Mouse (Mus musculus) stomach, embryonic 15.5 days (tissue): ENCODE data around the gene Txnrd1. TPM values are rescaled to one million over a fixed set of nuclear protein-coding genes. Genes with fewer than 3 reads are reported as not detected.

Experiments
- ATAC-seq: fragments of 200-750 bp; cut with Nextera tagmentation; 2 replicates; pipeline ENCODE4 v1.8.0; 2017; ENCODE audit warnings: low read depth, moderate number of reproducible peaks, moderate TSS enrichment; ENCODE audit not compliant: insufficient read depth, low FRiP score
- H3K27ac ChIP-seq: fragments of 300-500 bp; sonication (generic); 2 replicates; pipeline ENCODE4 v1.5.1; 2015; ENCODE audit warnings: mild to moderate bottlenecking, inconsistent platforms
- H3K27me3 ChIP-seq: fragments of 300-500 bp; sonication (generic); replicated peaks from 2 replicates; pipeline ENCODE4 v1.6.1; 2015; ENCODE audit warnings: inconsistent platforms
- H3K36me3 ChIP-seq: fragments of 300-500 bp; sonication (generic); 2 replicates; pipeline ENCODE4 v1.6.1; 2015; ENCODE audit warnings: inconsistent platforms
- H3K4me1 ChIP-seq: fragments of 300-500 bp; sonication (generic); 2 replicates; pipeline ENCODE4 v1.6.1; 2015; ENCODE audit warnings: inconsistent platforms
- H3K4me2 ChIP-seq: fragments of 300-500 bp; sonication (generic); 2 replicates; pipeline ENCODE4 v1.6.1; 2015; ENCODE audit warnings: mild to moderate bottlenecking, inconsistent platforms
- H3K4me3 ChIP-seq: fragments of 300-500 bp; sonication (generic); replicated peaks from 2 replicates; pipeline ENCODE4 v1.5.1; 2015; ENCODE audit warnings: inconsistent platforms
- H3K9ac ChIP-seq: fragments of 300-500 bp; sonication (generic); 2 replicates; pipeline ENCODE4 v1.6.1; 2015; ENCODE audit warnings: inconsistent platforms
- H3K9me3 ChIP-seq: fragments of 300-500 bp; sonication (generic); 2 replicates; pipeline ENCODE4 v1.6.1; 2016; ENCODE audit warnings: inconsistent platforms
- WGBS: fragments of 180-500 bp; shearing (Covaris S2); methylation state at CpG from one replicate; pipeline ENCODE4 v1.1.7; 2015; 5-methylcytosine and 5-hydroxymethylcytosine counted together
- polyA plus RNA-seq: library from polyadenylated mRNA; unstranded; fragments of >200 nt; fragmentation: Nextera tagmentation; extraction: Ambion mirVana; gene quantifications from 2 replicates; pipeline ENCODE4 v1.2.1, GENCODE M21; 2015

Gene Txnrd1
- polyA plus RNA-seq, 1 experiment from 2014 or later: 82.5 TPM

GRCm38 (mm10) chr10:82899810-82900421 lies 66.2 kb downstream of the Txnrd1 start:
- Histone ChIP-seq H3K4me2 (0 out of 2 replicates have a peak overlapping the region, but pooled peaks have one; percentile 6), H3K9ac (no peak overlapping the region), H3K27ac (no peak overlapping the region), H3K9me3 (no peaks in the 10 kb centered on the region), H3K4me1 (no peaks in the 10 kb centered on the region), H3K27me3 (no peaks in the 10 kb centered on the region), H3K4me3 (no peak overlapping the region), H3K36me3 (peaks cover 14% of the 10 kb centered on the region)
- ATAC-seq: 0 out of 2 replicates have a peak, but pooled peaks have one; percentile 29
- WGBS: 40% methylated on average over 16 of the region's 16 CpGs

GRCm38 (mm10) chr10:82900546-82900945 lies 66.8 kb downstream of the Txnrd1 start:
- 38% methylated on average over 7 of the region's 7 CpGs for WGBS
- Histone ChIP-seq H3K36me3 (peaks cover 14% of the 10 kb centered on the region), H3K27ac (no peak overlapping the region), H3K4me1 (no peaks in the 10 kb centered on the region), H3K27me3 (no peaks in the 10 kb centered on the region), H3K9me3 (no peaks in the 10 kb centered on the region), H3K4me2 (no peak overlapping the region), H3K4me3 (no peak overlapping the region), H3K9ac (no peak overlapping the region)
- no peak for ATAC-seq

GRCm38 (mm10) chr10:82901436-82901835 lies 67.7 kb downstream of the Txnrd1 start:
- no peaks in the 10 kb centered on the region for H3K27me3 ChIP-seq
- no peak overlapping the region for H3K27ac ChIP-seq
- no peaks in the 10 kb centered on the region for H3K4me1 ChIP-seq
- H3K4me2 ChIP-seq: no peak overlapping the region
- H3K9ac ChIP-seq: no peak overlapping the region
- peaks cover 13% of the 10 kb centered on the region for H3K36me3 ChIP-seq
- WGBS: 9% methylated on average over 7 of the region's 7 CpGs
- H3K9me3 ChIP-seq: no peaks in the 10 kb centered on the region
- H3K4me3 ChIP-seq: no peak overlapping the region
- ATAC-seq: peak; percentile 59

- Histone ChIP-seq H3K9me3 (no peaks in the 10 kb centered on the region), H3K4me2 (no peak overlapping the region), H3K4me1 (no peaks in the 10 kb centered on the region; the same call in 1 of the 2 replicates), H3K27ac (no peak overlapping the region), H3K36me3 (no peaks in the 10 kb centered on the region), H3K4me3 (no peak overlapping the region), H3K9ac (no peak overlapping the region), H3K27me3 (0 out of 2 replicates have a peak, but pooled peaks cover 5% of the 10 kb centered on the region)
- no peak for ATAC-seq
- WGBS: 84% methylated on average over 7 of the region's 7 CpGs
Measured at GRCm38 (mm10) chr10:82908526-82908925, 74.8 kb downstream of the Txnrd1 start.

- Histone ChIP-seq H3K36me3 (no peaks in the 10 kb centered on the region), H3K4me3 (no peak overlapping the region), H3K9ac (no peak overlapping the region), H3K27me3 (0 out of 2 replicates have a peak, but pooled peaks cover 5% of the 10 kb centered on the region), H3K4me2 (no peak overlapping the region), H3K4me1 (no peaks in the 10 kb centered on the region; the same call in 1 of the 2 replicates), H3K27ac (no peak overlapping the region), H3K9me3 (no peaks in the 10 kb centered on the region)
- no peak; the same call in 1 of the 2 replicates for ATAC-seq
- 18% methylated on average over 9 of the region's 9 CpGs for WGBS
Measured at GRCm38 (mm10) chr10:82909382-82909781, 75.6 kb downstream of the Txnrd1 start.

GRCm38 (mm10) chr10:82910198-82910597 lies 76.4 kb downstream of the Txnrd1 start:
- Histone ChIP-seq H3K27ac (no peak overlapping the region), H3K4me1 (no peaks in the 10 kb centered on the region; the same call in 1 of the 2 replicates), H3K27me3 (0 out of 2 replicates have a peak, but pooled peaks cover 5% of the 10 kb centered on the region), H3K4me3 (no peak overlapping the region), H3K4me2 (no peak overlapping the region), H3K9ac (no peak overlapping the region), H3K36me3 (no peaks in the 10 kb centered on the region), H3K9me3 (no peaks in the 10 kb centered on the region)
- 73% methylated on average over 3 of the region's 3 CpGs for WGBS
- ATAC-seq: no peak

- H3K27ac ChIP-seq: no peak overlapping the region
- 71% methylated on average over 4 of the region's 4 CpGs for WGBS
- H3K9me3 ChIP-seq: no peaks in the 10 kb centered on the region
- H3K4me3 ChIP-seq: no peak overlapping the region
- no peak overlapping the region for H3K4me2 ChIP-seq
- H3K9ac ChIP-seq: no peak overlapping the region
- H3K36me3 ChIP-seq: no peaks in the 10 kb centered on the region
- H3K4me1 ChIP-seq: no peaks in the 10 kb centered on the region; the same call in 1 of the 2 replicates
- H3K27me3 ChIP-seq: 0 out of 2 replicates have a peak, but pooled peaks cover 5% of the 10 kb centered on the region
- ATAC-seq: no peak
Measured at GRCm38 (mm10) chr10:82913238-82913637, 79.5 kb downstream of the Txnrd1 start.

- no peak for ATAC-seq
- WGBS: 80% methylated on average over 6 of the region's 6 CpGs
- no peak overlapping the region for H3K9ac ChIP-seq
- H3K4me1 ChIP-seq: no peaks in the 10 kb centered on the region; the same call in 1 of the 2 replicates
- 0 out of 2 replicates have a peak, but pooled peaks cover 5% of the 10 kb centered on the region for H3K27me3 ChIP-seq
- H3K4me3 ChIP-seq: no peak overlapping the region
- H3K27ac ChIP-seq: no peak overlapping the region
- no peaks in the 10 kb centered on the region for H3K9me3 ChIP-seq
- H3K4me2 ChIP-seq: no peak overlapping the region
- H3K36me3 ChIP-seq: no peaks in the 10 kb centered on the region
Measured at GRCm38 (mm10) chr10:82913772-82914171, 80.0 kb downstream of the Txnrd1 start.

- no peaks in the 10 kb centered on the region for H3K4me1 ChIP-seq
- H3K4me3 ChIP-seq: no peak overlapping the region
- H3K27ac ChIP-seq: no peak overlapping the region
- WGBS: 49% methylated on average over 2 of the region's 2 CpGs
- no peak overlapping the region for H3K9ac ChIP-seq
- H3K36me3 ChIP-seq: no peaks in the 10 kb centered on the region
- no peaks in the 10 kb centered on the region for H3K9me3 ChIP-seq
- no peak for ATAC-seq
- no peaks in the 10 kb centered on the region for H3K27me3 ChIP-seq
- H3K4me2 ChIP-seq: no peak overlapping the region
Measured at GRCm38 (mm10) chr10:82918675-82919074, 84.9 kb downstream of the Txnrd1 start.

GRCm38 (mm10) chr10:82919404-82919980 lies 85.7 kb downstream of the Txnrd1 start:
- H3K9ac ChIP-seq: no peak overlapping the region
- no peak overlapping the region for H3K4me3 ChIP-seq
- no peaks in the 10 kb centered on the region for H3K36me3 ChIP-seq
- H3K4me2 ChIP-seq: no peak overlapping the region
- ATAC-seq: no peak
- H3K9me3 ChIP-seq: no peaks in the 10 kb centered on the region
- no peak overlapping the region for H3K27ac ChIP-seq
- 89% methylated on average over 4 of the region's 4 CpGs for WGBS
- H3K4me1 ChIP-seq: no peaks in the 10 kb centered on the region
- H3K27me3 ChIP-seq: no peaks in the 10 kb centered on the region

GRCm38 (mm10) chr10:82923547-82923946 lies 89.8 kb downstream of the Txnrd1 start:
- Histone ChIP-seq H3K9me3 (no peaks in the 10 kb centered on the region), H3K27ac (no peak overlapping the region), H3K4me2 (no peak overlapping the region), H3K36me3 (no peaks in the 10 kb centered on the region), H3K4me3 (no peak overlapping the region), H3K4me1 (no peaks in the 10 kb centered on the region), H3K9ac (no peak overlapping the region), H3K27me3 (no peaks in the 10 kb centered on the region)
- 69% methylated on average over 3 of the region's 3 CpGs for WGBS
- ATAC-seq: no peak

- Histone ChIP-seq H3K9ac (no peak overlapping the region), H3K9me3 (no peaks in the 10 kb centered on the region), H3K4me3 (no peak overlapping the region), H3K4me1 (no peaks in the 10 kb centered on the region), H3K4me2 (no peak overlapping the region), H3K27ac (no peak overlapping the region), H3K36me3 (no peaks in the 10 kb centered on the region), H3K27me3 (no peaks in the 10 kb centered on the region)
- ATAC-seq: no peak
- 94% methylated on average over 2 of the region's 2 CpGs for WGBS
Measured at GRCm38 (mm10) chr10:82924750-82925149, 91.0 kb downstream of the Txnrd1 start.
